17 mouse cellular contexts compared by ENCODE assay signal in genomic region chr15:11701246-11701645, GRCm38 (mm10).
A peak's percentile ranks its signal among the peaks of the same experiment; 100 is the strongest.
DNase-seq lines count a peak whose midpoint lies in the region.
"Had no signal": no experiment of that assay in that cellular context is flagged by ENCODE, and none has a peak within 500 bp of the region (broad histone marks: within the 10 kb centered on the region; RNA-seq: fewer than 3 reads in every experiment).

No protein-coding gene starts in this region.

- peak; percentile 8 to 67 for DNase-seq in layer of hippocampus, adult 18-20 months (ENCODE audit: low spot score in 2 of 2)
- no peak for DNase-seq in layer of hippocampus, postnatal 25 days (ENCODE audit: extremely low spot score in 1 of 2, low spot score in 1 of 2)
- peak; percentile 2 for DNase-seq in right cerebral cortex, adult 18-20 months
- DNase-seq in right cerebral cortex, postnatal 25 days, result no peak
- peak; percentile 8 to 16 for DNase-seq in layer of hippocampus, adult 8-10 months (ENCODE audit: low spot score in 2 of 2)
- no peak for DNase-seq in thymus, postnatal 10 days (ENCODE audit: low spot score in 2 of 2)
- DNase-seq: B cell, adult 2 months; cerebellum, adult 11 months; cerebellum, adult 9-10 months; cerebellum, postnatal 36 days; heart, adult 2 months; heart, postnatal 4 days; kidney, adult 8-10 months; kidney, postnatal 10 days; left cerebral cortex, postnatal 4 days; liver, postnatal 0 days; thymus, postnatal 36 days had no signal

Comparison
In these comparisons a context has a peak if more than half of its experiments do, and no peak if none do; other contexts are left out.
1. DNase-seq: peak in layer of hippocampus, adult 18-20 months (2 of 2), right cerebral cortex, adult 18-20 months (single experiment) and layer of hippocampus, adult 8-10 months (2 of 2); none in layer of hippocampus, postnatal 25 days (0 of 2), right cerebral cortex, postnatal 25 days (single experiment) and thymus, postnatal 10 days (0 of 2).